Mouse (Mus musculus) neural tube, embryonic 15.5 days (tissue): ENCODE measurements around the gene Slc15a4. TPM values are rescaled to one million over a fixed set of nuclear protein-coding genes. Genes with fewer than 3 reads are reported as not detected.

Experiments used
- ATAC-seq: fragments of 200-750 bp; cut with Nextera tagmentation; 2 replicates; pipeline ENCODE4 v1.8.0; 2017; ENCODE audit warnings: mild to moderate bottlenecking, moderate TSS enrichment, moderate library complexity; ENCODE audit not compliant: low FRiP score
- H3K27ac ChIP-seq: fragments of 300-500 bp; sonication (generic); replicated peaks from 2 replicates; pipeline ENCODE4 v1.5.1; 2015; ENCODE audit warnings: mild to moderate bottlenecking, inconsistent platforms
- H3K27me3 ChIP-seq: fragments of 300-500 bp; sonication (generic); replicated peaks from 2 replicates; pipeline ENCODE4 v1.6.1; 2015; ENCODE audit warnings: inconsistent platforms
- H3K36me3 ChIP-seq: fragments of 300-500 bp; sonication (generic); 2 replicates; pipeline ENCODE4 v1.6.1; 2015; ENCODE audit warnings: inconsistent platforms
- H3K4me1 ChIP-seq: fragments of 300-500 bp; sonication (generic); 2 replicates; pipeline ENCODE4 v1.6.1; 2015; ENCODE audit warnings: inconsistent platforms
- H3K4me2 ChIP-seq: fragments of 300-500 bp; sonication (generic); 2 replicates; pipeline ENCODE4 v1.6.1; 2015; ENCODE audit warnings: inconsistent platforms, mild to moderate bottlenecking, moderate library complexity
- H3K4me3 ChIP-seq: fragments of 300-500 bp; sonication (generic); replicated peaks from 2 replicates; pipeline ENCODE4 v1.5.1; 2015; ENCODE audit warnings: mild to moderate bottlenecking, inconsistent platforms
- H3K9ac ChIP-seq: fragments of 300-500 bp; sonication (generic); replicated peaks from 2 replicates; pipeline ENCODE4 v1.6.1; 2015; ENCODE audit warnings: mild to moderate bottlenecking, inconsistent platforms
- H3K9me3 ChIP-seq: fragments of 300-500 bp; sonication (generic); replicated peaks from 2 replicates; pipeline ENCODE4 v1.6.1; 2016; ENCODE audit warnings: inconsistent platforms
- WGBS: fragments of 180-500 bp; shearing (Covaris S2); methylation state at CpG from one replicate; pipeline ENCODE4 v1.1.7; 2015; ENCODE audit warnings: mixed read lengths; 5-methylcytosine and 5-hydroxymethylcytosine counted together
- polyA plus RNA-seq: library from polyadenylated mRNA; unstranded; fragments of >200 nt; fragmentation: Nextera tagmentation; extraction: Ambion mirVana; gene quantifications from 2 replicates; pipeline ENCODE4 v1.2.1, GENCODE M21; 2015

The Slc15a4 gene
- polyA plus RNA-seq, 1 experiment from 2014 or later, result 25.9 TPM

DNA sequence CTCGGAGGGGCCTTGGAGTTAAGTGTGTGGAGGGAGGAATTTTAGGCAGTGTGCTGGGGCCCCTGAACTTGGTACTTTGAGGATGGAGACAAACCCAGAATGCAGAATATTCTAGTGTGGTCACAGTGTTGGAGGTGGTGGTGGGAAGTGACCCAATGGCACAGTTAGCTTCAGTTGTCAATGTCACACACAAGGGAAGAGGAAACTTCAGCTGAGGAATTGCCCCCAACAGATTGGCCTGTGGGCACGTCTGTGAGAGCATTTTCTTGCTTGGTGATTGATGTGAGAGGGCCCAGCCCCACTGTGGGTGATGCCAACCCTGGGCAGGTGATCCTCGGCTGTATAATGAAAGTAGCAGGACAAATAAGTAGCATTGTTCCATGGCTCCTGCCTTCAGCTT lies 13.9 kb downstream of the Slc15a4 start:
- no peaks in the 10 kb centered on the region for H3K36me3 ChIP-seq
- no peak overlapping the region for H3K4me3 ChIP-seq
- H3K27ac ChIP-seq, result no peak overlapping the region
- no peak overlapping the region for H3K9ac ChIP-seq
- H3K4me2 ChIP-seq, result no peak overlapping the region
- peaks cover 25% of the 10 kb centered on the region for H3K4me1 ChIP-seq
- H3K27me3 ChIP-seq, result no peaks in the 10 kb centered on the region
- H3K9me3 ChIP-seq, result no peaks in the 10 kb centered on the region
- ATAC-seq, result no peak
- WGBS, result 75% methylated on average over 3 of the region's 3 CpGs

- peak overlapping the region; percentile 95 for H3K4me2 ChIP-seq
- H3K9me3 ChIP-seq, result no peaks in the 10 kb centered on the region
- peak overlapping the region; percentile 88 for H3K27ac ChIP-seq
- no peaks in the 10 kb centered on the region for H3K27me3 ChIP-seq
- peak overlapping the region; percentile 99 for H3K9ac ChIP-seq
- ATAC-seq, result peak; percentile 95
- H3K4me1 ChIP-seq, result peaks cover 34% of the 10 kb centered on the region
- no peaks in the 10 kb centered on the region for H3K36me3 ChIP-seq
- under 1% methylated on average over 74 of the region's 91 CpGs for WGBS
- H3K4me3 ChIP-seq, result peak overlapping the region; percentile 100
These were observed 15.6 kb downstream of the Slc15a4 start for GRCm38 (mm10) chr5:127616884-127617635.

- Histone ChIP-seq H3K9me3 (no peaks in the 10 kb centered on the region), H3K4me3 (peak overlapping the region; percentile 100), H3K4me2 (peak overlapping the region; percentile 95), H3K9ac (peak overlapping the region; percentile 99), H3K4me1 (peaks cover 42% of the 10 kb centered on the region), H3K27ac (no peak overlapping the region), H3K27me3 (no peaks in the 10 kb centered on the region), H3K36me3 (no peaks in the 10 kb centered on the region)
- WGBS, result 22% methylated on average over 5 of the region's 5 CpGs
- ATAC-seq, result no peak
These were observed 16.5 kb downstream of the Slc15a4 start for GRCm38 (mm10) chr5:127616151-127616550.

DNA sequence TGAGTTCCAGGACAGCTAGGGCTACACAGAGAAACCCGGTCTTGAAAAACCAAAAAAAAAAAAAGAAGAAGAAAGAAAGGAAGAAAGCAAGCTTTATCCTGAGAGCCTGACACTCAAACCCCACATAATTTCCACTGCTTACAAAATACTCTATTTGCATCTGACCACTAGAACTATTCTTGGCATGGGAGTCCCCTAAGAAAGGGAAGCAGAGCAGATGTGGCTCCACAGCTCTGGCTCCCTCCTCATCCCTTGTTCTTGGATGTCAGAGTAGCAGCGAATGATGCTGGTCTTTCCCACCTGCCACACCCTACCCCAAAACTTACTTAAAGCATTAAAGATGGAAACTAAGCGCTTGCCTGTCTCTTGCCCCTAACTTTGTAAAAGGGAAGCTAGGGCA lies 17.2 kb downstream of the Slc15a4 start:
- H3K4me1 ChIP-seq, result peaks cover 48% of the 10 kb centered on the region
- no peak overlapping the region for H3K27ac ChIP-seq
- peak overlapping the region; percentile 100 for H3K4me3 ChIP-seq
- ATAC-seq, result no peak
- 82% methylated on average over 3 of the region's 3 CpGs for WGBS
- peak overlapping the region; percentile 95 for H3K4me2 ChIP-seq
- H3K9me3 ChIP-seq, result no peaks in the 10 kb centered on the region
- H3K36me3 ChIP-seq, result no peaks in the 10 kb centered on the region
- H3K27me3 ChIP-seq, result no peaks in the 10 kb centered on the region
- H3K9ac ChIP-seq, result peak overlapping the region; percentile 99; the same call in 1 of the 2 replicates

GRCm38 (mm10) chr5:127612397-127612796 lies 20.3 kb downstream of the Slc15a4 start:
- Histone ChIP-seq H3K4me2 (no peak overlapping the region), H3K4me3 (no peak overlapping the region), H3K4me1 (peaks cover 51% of the 10 kb centered on the region), H3K27ac (no peak overlapping the region), H3K27me3 (no peaks in the 10 kb centered on the region), H3K9ac (no peak overlapping the region), H3K9me3 (no peaks in the 10 kb centered on the region), H3K36me3 (peaks cover 7% of the 10 kb centered on the region)
- WGBS, result 93% methylated on average over 6 of the region's 6 CpGs
- no peak for ATAC-seq

GRCm38 (mm10) chr5:127611881-127612280 lies 20.8 kb downstream of the Slc15a4 start:
- Histone ChIP-seq H3K9me3 (no peaks in the 10 kb centered on the region), H3K4me1 (peaks cover 51% of the 10 kb centered on the region), H3K9ac (no peak overlapping the region), H3K4me3 (no peak overlapping the region), H3K27me3 (no peaks in the 10 kb centered on the region), H3K27ac (no peak overlapping the region), H3K4me2 (no peak overlapping the region), H3K36me3 (peaks cover 7% of the 10 kb centered on the region)
- 94% methylated on average over 1 of the region's 1 CpGs for WGBS
- ATAC-seq, result no peak

DNA sequence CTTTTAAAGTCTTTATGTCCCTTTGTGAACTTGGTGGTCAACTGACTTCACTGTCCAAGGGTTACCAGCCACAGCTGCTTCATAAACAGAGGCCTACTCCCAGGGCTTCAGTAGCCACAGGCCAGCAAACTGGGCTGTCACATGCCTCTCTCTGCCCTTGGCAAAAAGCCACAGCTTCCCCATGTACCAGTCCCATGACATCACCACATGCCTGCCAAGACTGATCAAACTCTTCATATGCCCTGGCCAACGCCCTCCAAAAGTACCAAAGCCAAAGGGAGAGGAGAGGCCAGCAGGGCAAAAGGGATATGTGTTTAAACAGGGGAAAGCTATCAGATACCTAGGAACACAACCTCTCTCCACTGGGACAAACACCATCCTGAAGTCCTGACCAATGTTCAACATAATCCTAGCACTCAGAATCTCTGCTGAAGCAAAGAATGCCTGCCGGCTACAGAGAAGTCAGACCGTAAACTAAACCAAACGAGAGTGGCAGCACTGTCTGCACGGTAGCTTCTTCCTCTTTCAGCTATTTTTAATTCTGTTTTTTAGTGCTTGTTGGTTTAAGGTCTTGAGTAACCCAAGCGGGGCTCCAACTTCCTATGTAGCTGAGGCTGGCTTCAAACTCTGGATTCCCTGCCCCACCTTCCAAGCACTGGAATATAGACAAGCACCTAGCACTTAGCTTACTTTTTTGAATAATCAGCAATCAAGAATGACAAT lies 21.7 kb downstream of the Slc15a4 start:
- WGBS, result 74% methylated on average over 6 of the region's 6 CpGs

DNA sequence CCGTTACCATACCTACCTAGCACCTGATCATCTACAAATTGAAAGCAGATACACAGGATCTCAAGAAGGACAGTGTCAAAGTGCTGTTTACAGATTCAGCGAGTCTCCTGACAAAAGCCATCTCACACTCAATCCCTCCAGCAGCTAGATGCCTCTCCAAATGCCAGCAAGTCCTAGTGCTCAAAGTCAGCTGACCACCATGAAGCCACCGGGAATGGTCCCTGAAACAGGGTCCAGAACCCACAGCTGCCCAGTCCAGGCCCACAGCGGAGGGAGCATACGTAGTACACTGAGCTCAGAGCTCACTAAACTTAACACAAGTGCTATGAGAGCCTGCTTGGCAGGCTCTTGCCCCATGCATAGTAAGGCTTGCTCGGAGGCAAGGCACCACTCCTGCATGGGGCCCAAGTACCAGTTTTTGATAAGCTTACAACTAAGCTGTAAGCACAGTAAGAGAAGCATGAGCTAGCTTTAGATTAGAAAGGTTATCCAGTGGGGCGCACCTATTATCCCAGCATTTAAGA lies 23.4 kb downstream of the Slc15a4 start:
- Histone ChIP-seq H3K4me1 (peaks cover 29% of the 10 kb centered on the region), H3K36me3 (peaks cover 27% of the 10 kb centered on the region), H3K4me2 (no peak overlapping the region), H3K9ac (no peak overlapping the region), H3K4me3 (no peak overlapping the region), H3K27ac (no peak overlapping the region), H3K9me3 (no peaks in the 10 kb centered on the region), H3K27me3 (no peaks in the 10 kb centered on the region)
- WGBS, result 96% methylated on average over 7 of the region's 7 CpGs
- ATAC-seq, result no peak

More for the DNA sequence above, 21.7 kb downstream of the Slc15a4 start:
- Histone ChIP-seq H3K36me3 (peaks cover 16% of the 10 kb centered on the region), H3K4me1 (peaks cover 46% of the 10 kb centered on the region), H3K4me2 (no peak overlapping the region), H3K9ac (no peak overlapping the region), H3K27ac (no peak overlapping the region), H3K27me3 (no peaks in the 10 kb centered on the region), H3K4me3 (no peak overlapping the region), H3K9me3 (no peaks in the 10 kb centered on the region)
- ATAC-seq, result no peak

- 91% methylated on average over 2 of the region's 2 CpGs for WGBS
- ATAC-seq, result no peak
- Histone ChIP-seq H3K4me2 (no peak overlapping the region), H3K4me3 (no peak overlapping the region), H3K9ac (no peak overlapping the region), H3K36me3 (peaks cover 45% of the 10 kb centered on the region), H3K4me1 (peaks cover 16% of the 10 kb centered on the region), H3K9me3 (no peaks in the 10 kb centered on the region), H3K27ac (no peak overlapping the region), H3K27me3 (no peaks in the 10 kb centered on the region)
These were observed 25.2 kb downstream of the Slc15a4 start for GRCm38 (mm10) chr5:127607507-127607906.

DNA sequence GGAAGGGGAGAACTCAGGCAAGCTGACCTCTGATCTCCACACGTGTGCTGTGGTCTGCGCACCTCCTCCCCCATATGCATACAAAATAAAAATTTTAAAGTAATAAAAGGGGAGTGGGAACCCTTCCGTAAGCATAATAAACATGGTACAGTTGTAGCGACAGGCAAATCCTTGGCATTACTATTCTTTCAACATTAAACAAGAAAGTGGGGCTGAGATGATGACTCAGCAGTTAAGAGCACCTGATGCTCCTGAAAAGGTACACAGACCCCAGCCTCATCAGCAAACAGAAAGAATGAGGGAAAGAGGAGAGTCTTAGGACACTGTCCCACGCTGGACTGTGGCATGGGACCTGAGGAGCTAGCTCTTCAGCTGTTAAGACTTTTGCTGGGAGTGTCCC lies 29.7 kb downstream of the Slc15a4 start:
- no peak for ATAC-seq
- Histone ChIP-seq H3K9ac (no peak overlapping the region), H3K36me3 (peaks cover 81% of the 10 kb centered on the region), H3K27me3 (no peaks in the 10 kb centered on the region), H3K4me2 (no peak overlapping the region), H3K4me3 (no peak overlapping the region), H3K27ac (no peak overlapping the region), H3K9me3 (no peaks in the 10 kb centered on the region), H3K4me1 (peaks cover 3% of the 10 kb centered on the region; the same call in 1 of the 2 replicates)
- 96% methylated on average over 5 of the region's 5 CpGs for WGBS

- Histone ChIP-seq H3K9me3 (no peaks in the 10 kb centered on the region), H3K4me2 (no peak overlapping the region), H3K4me3 (no peak overlapping the region), H3K27me3 (no peaks in the 10 kb centered on the region), H3K4me1 (no peaks in the 10 kb centered on the region), H3K9ac (no peak overlapping the region), H3K27ac (no peak overlapping the region), H3K36me3 (peaks cover 83% of the 10 kb centered on the region)
- ATAC-seq, result no peak
- 93% methylated on average over 7 of the region's 7 CpGs for WGBS
These were observed 35.8 kb downstream of the Slc15a4 start for GRCm38 (mm10) chr5:127596862-127597261.

- H3K4me1 ChIP-seq, result no peaks in the 10 kb centered on the region
- no peaks in the 10 kb centered on the region for H3K27me3 ChIP-seq
- H3K27ac ChIP-seq, result no peak overlapping the region
- no peak overlapping the region for H3K4me2 ChIP-seq
- peaks cover 74% of the 10 kb centered on the region for H3K36me3 ChIP-seq
- no peaks in the 10 kb centered on the region for H3K9me3 ChIP-seq
- no peak overlapping the region for H3K9ac ChIP-seq
- no peak for ATAC-seq
- H3K4me3 ChIP-seq, result no peak overlapping the region
- WGBS, result 95% methylated on average over 3 of the region's 3 CpGs
These were observed 37.0 kb downstream of the Slc15a4 start for GRCm38 (mm10) chr5:127595676-127596075.
